Mouse (Mus musculus) erythroblast, adult 5-6 weeks (primary cell): Measurements from ENCODE around the gene Smdt1. TPM values are rescaled to one million over a fixed set of nuclear protein-coding genes. Genes with fewer than 3 reads are reported as not detected.
"Not testable (repeated sequence)": the region's sequence is repeated elsewhere in the genome, so short reads cannot be mapped to it uniquely, and the experiment has no call there.

ENCODE experiments used
- ATAC-seq: replicated peaks from 2 replicates; pipeline ENCODE4 v1.8.0; 2016; ENCODE audit warnings: moderate number of reproducible peaks, mild to moderate bottlenecking, moderate TSS enrichment, inconsistent platforms; ENCODE audit not compliant: poor library complexity, low FRiP score, severe bottlenecking
- total RNA-seq, 2 experiments: library from RNA; stranded (forward) in 1 of 2; stranded (reverse) in 1 of 2; fragments of 150-400 nt in 1 of 2; fragments of 200-764, 138-1000 nt in 1 of 2; gene quantifications; 2 replicates each; pipeline versions ENCODE4 v1.2.3 to v1.2.4; 2015 to 2017; ENCODE audit warnings: low replicate concordance in 2 of 2

The Smdt1 gene
- total RNA-seq, 2 experiments from 2014 or later: 42.7 to 91.5 TPM

DNA sequence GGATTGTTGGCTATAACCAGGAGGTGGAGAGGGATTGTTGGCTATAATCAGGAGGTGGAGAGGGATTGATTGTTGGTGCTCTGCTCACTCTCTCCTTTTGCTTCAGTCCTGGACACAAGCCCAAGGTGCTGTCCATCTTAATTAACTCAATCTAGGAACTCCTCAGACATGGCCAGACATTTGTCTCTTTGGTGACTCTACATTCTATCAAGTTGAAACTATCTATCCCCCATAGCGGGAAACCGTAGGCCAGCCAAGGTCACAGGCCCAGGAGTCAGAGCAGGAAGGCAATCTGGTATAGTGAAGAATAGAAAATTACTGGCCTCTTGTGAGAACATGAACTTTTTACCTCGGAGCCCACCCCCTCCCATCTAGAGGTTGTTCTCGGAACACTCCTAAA lies 23.5 kb downstream of the Smdt1 start:
- no peak for ATAC-seq

- not testable (repeated sequence) for ATAC-seq
Observed at GRCm38 (mm10) chr15:82363801-82364200, 25.0 kb downstream of the Smdt1 start.

GRCm38 (mm10) chr15:82364561-82364960 lies 25.8 kb downstream of the Smdt1 start:
- ATAC-seq: not testable (repeated sequence)

- no peak for ATAC-seq
Observed at GRCm38 (mm10) chr15:82368146-82368545, 29.4 kb downstream of the Smdt1 start.

GRCm38 (mm10) chr15:82368851-82369250 lies 30.1 kb downstream of the Smdt1 start:
- ATAC-seq: no peak

GRCm38 (mm10) chr15:82372446-82372845 lies 33.7 kb downstream of the Smdt1 start:
- no peak for ATAC-seq

DNA sequence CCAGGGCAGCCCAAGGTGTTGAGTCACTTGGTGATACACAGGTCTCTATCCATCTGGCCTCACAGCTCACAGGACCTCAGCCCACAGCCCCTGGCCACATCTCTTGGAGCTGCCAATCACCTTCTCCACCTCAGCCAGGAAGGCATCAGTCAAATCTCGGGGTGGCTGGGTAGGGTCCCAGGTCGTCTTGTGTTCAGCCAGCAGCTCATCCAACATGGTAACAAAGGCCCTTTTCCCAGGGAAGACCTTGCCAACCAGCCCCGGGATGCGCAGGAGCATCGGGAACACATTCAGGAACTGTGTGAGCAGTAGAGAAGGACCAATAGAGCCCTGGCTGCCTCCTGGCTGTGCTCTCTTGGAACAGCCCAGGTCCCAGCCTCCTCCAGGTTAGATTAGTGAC lies 34.2 kb downstream of the Smdt1 start:
- no peak for ATAC-seq

GRCm38 (mm10) chr15:82374437-82374836 lies 35.7 kb downstream of the Smdt1 start:
- no peak for ATAC-seq

DNA sequence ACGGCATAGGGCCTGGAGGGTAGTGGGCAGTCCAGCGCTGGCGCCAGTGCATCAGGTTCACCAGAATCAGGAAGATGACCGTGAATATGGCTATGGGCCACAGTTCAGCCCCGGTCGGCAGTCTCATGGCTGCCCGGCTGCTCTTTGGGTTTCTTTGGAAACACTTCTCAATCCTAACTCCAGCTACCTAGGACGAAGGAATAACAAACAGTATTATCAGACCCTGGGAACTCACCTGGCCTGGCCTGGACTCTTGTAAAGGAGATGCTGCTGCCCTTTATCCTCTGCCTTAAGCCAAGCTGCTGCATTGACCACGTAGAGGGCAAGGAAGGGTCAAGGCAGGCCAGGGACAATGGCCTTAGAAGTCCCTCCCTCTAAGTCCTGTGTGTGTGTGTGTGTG lies 37.1 kb downstream of the Smdt1 start:
- ATAC-seq: no peak

DNA sequence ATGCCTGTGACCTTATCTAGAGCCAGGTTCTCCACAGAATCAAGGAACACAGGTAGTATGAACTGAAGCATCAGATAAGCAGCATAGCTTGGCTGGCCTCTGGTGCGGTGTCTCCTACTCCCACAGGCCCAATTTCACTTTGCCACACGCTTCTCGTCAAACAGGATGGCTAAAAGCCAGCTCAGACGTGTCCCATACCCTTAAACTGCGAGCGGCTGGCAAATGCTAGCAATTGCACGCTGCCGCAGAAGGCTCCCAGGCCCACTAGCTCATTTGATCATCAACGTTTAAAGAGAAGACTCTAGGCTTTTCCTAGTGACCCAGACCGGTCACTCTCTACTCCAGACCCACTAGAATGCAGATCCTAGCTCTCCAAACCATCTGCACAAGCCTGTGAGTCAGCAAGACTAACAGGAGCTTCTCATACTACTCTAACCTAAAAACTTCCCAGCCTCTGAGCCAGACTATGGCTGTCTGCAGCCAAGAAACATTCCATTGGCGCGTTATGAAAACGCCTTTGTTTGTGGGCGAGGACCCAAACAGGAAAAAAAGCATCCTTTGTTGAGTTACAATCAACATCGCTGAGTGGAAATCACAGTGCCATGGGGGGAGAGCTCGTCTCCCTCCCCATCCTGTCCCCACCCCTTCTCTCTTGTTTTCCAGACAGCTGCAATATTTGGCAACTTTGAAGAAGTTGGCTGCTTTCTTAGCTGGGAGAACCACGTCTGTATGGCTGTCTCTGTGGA lies 37.8 kb downstream of the Smdt1 start:
- no peak for ATAC-seq

DNA sequence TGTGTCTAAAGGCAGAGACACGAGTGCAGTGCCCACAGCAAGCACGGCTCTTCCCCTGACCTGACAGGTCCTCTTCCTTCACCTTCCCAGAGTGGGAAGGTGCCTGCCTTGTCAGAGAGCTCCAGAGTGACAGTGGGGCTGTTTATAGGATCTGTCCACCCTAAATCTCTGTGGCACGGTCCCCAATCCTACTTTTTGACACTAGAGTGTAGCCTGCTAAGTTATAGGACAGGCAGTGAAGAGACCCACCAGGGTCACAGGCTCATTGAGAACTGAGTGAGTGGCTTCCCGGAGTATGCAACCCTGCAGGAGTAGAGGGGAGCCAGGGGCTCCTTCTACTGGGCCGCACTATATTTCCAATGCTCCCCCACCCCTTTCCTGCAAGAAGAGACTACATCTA lies 38.9 kb downstream of the Smdt1 start:
- no peak for ATAC-seq

- no peak for ATAC-seq
Observed at GRCm38 (mm10) chr15:82378261-82379180, 39.8 kb downstream of the Smdt1 start.

DNA sequence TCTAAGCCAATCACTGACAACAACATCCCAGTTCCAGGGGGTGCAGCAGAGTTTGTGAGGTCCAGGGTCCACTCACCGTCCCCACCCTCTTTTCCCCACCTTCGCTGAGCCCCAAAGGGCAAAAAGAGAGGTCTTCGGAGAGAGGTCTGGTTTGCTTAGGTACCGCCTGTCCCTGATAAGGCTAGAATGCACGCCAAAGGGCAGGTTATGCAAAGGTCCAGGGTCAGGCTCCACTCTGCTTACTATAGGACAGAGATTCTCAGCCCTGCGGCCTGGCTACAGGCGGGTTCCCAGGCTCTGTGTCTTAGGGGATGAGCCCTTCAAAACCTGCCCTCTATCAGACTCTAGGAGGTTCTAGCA lies 40.7 kb downstream of the Smdt1 start:
- no peak for ATAC-seq

DNA sequence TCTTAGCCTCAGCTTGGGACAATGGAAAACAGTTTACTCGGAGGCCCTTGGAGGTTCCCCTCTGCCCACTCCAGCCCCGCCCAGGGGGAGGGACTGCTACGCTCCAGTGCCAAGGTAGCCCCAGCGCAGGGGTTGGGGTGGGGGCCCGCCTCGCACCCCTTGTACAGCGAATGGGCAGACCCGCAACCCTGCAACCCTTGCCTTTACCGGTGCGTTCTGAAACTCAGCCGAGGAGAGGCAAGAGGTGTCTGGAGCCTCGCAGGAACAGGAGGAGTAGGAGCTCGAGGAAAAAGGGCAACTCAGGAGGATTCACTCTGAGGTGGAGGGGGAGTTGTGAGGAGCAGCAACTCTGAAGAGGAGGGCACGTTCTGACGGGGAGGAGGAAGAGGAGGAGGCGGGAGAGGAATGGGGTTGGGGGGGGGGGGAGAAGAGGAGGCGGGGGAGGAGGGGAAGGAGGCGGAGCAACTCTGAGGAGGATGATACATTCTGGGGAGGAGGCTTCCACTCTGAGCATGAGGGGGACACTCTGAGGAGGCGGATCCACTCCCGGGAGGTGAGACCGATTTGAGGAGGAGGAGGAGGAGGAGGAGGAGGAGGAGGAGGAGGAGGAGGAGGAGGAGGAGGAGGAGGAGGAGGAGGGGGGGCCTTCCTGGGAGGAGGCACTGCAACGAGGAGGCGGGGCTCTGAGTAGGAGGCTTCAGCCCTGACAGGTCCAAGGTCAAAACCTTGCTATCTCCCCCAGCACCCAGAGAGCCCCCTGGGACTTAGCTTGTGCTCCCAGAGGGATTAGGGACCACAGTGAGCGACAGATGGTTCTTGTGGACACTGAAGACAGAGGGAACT lies 41.3 kb downstream of the Smdt1 start, which contains the start of gene Cyp2d22:
Gene Cyp2d22 (minus strand): TSS at position 390 of the 843 bp plus-strand sequence.
- no peak for ATAC-seq

DNA sequence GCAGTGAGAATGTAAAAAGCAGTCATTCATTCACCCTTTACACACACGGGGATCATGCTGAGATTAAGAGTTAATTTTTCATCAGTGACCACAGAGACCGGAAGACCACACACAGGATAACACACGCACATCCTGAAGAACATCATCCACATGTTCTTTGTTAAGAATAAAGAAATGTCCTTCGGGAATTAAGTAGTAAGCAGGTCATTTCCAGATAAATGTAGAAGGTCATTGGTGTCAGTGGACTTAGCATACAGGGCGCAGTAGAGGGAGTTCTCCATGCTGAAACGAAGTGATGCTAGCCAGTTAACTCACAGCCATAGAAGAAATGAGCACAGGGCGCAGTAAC lies 41.9 kb downstream of the Smdt1 start:
- no peak for ATAC-seq

- no peak for ATAC-seq
Observed at GRCm38 (mm10) chr15:82382441-82382840, 43.7 kb downstream of the Smdt1 start.

DNA sequence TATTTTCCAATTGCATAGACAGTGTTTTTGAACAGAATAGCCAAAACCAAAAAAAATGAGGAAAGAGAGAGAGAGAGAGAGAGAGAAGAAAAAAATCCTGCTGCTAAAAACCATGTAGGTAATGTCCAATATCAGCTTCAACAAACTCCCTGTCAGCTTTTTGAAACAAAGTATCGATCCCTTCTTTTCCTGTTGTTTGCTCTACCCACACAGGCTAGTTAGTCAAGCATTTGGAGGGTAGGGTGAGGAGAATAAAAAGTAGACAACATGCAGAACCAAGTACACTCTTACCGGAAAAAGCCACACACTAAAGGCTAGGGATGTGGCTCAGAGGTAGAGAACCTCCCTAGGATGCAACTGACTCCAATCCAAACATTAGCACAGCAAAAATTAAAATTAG lies 47.0 kb downstream of the Smdt1 start:
- no peak for ATAC-seq

- ATAC-seq: not testable (repeated sequence)
Observed at GRCm38 (mm10) chr15:82389916-82390315, 51.2 kb downstream of the Smdt1 start.

GRCm38 (mm10) chr15:82393922-82394321 lies 55.2 kb downstream of the Smdt1 start, which contains the start of gene Cyp2d11:
Gene Cyp2d11, minus strand, starts transcription at chr15:82394022.
- ATAC-seq: not testable (repeated sequence)

DNA sequence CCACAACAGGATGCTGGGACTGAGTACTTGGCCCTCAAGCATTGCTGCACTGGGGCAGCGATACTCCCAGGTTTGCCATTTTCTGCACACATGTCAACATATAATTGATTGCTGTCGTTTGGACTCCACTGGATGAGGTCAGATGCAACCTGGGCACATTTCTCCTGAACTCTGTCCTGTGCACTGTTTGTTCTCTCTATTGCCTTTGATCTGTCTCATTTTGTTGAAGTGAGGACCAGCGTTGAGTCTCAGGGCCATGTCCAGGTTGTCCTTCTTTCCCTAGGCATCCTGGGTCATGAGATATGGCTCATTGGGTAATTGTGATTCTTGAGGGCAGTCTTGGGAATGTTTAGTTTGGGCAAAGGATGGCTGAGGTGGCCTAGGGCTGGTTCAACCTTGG lies 57.2 kb downstream of the Smdt1 start:
- not testable (repeated sequence) for ATAC-seq
